Mouse (Mus musculus) CH12.LX (cell line): Measurements from ENCODE around the gene Gm49396. TPM values are rescaled to one million over a fixed set of nuclear protein-coding genes. Genes with fewer than 3 reads are reported as not detected.

Experiments used
- DNase-seq: peaks from one replicate; pipeline ENCODE4 v3.0.0-alpha.2; 2013; ENCODE audit errors: extremely low read depth
- H3K27ac ChIP-seq: 2 replicates; pipeline ENCODE4 v1.5.1; 2012; ENCODE audit warnings: low read depth, mild to moderate bottlenecking, control low read depth, moderate library complexity; ENCODE audit not compliant: insufficient read depth
- H3K27me3 ChIP-seq: replicated peaks from 2 replicates; pipeline ENCODE3; 2012; ENCODE audit warnings: inconsistent platforms
- H3K36me3 ChIP-seq, 2 experiments: replicated peaks in 1 of 2; 2 replicates each; pipeline versions ENCODE3 to v1.6.1; 2012; ENCODE audit warnings: inconsistent platforms in 1 of 2, low read length in 1 of 2, mild to moderate bottlenecking in 1 of 2, mixed read lengths in 1 of 2, moderate library complexity in 1 of 2; ENCODE audit not compliant: control insufficient read depth in 1 of 2, insufficient read depth in 1 of 2
- H3K4me1 ChIP-seq, 2 experiments: 2 replicates each; pipeline ENCODE4 v1.6.1; 2012; ENCODE audit warnings: inconsistent platforms in 1 of 2, moderate library complexity in 1 of 2; ENCODE audit not compliant: insufficient read depth in 2 of 2, control insufficient read depth in 1 of 2
- H3K4me2 ChIP-seq: 2 replicates; pipeline ENCODE4 v1.6.1; 2012; ENCODE audit warnings: low read depth, mild to moderate bottlenecking, control low read depth; ENCODE audit not compliant: poor library complexity, insufficient read depth, severe bottlenecking
- H3K4me3 ChIP-seq, 3 experiments: fragments of 150-350 bp in 1 of 3; sonication (generic) in 1 of 3; replicated peaks in 1 of 3; 2 replicates each; pipeline versions ENCODE3 to v1.5.1; 2011 to 2012; ENCODE audit warnings: low read depth in 2 of 3, low read length in 2 of 3, mild to moderate bottlenecking in 2 of 3, moderate library complexity in 2 of 3, control low read depth in 1 of 3, improper control_type of control experiment in 1 of 3, inconsistent platforms in 1 of 3, mixed read lengths in 1 of 3; ENCODE audit not compliant: poor library complexity in 1 of 3
- H3K79me2 ChIP-seq: replicated peaks from 2 replicates; pipeline ENCODE4 v1.6.1; 2012; ENCODE audit warnings: mild to moderate bottlenecking, moderate library complexity; ENCODE audit not compliant: control insufficient read depth, poor library complexity, insufficient read depth, severe bottlenecking; ENCODE audit errors: extremely low read depth
- H3K9ac ChIP-seq: 2 replicates; pipeline ENCODE4 v1.6.1; 2012; ENCODE audit warnings: low read depth, mild to moderate bottlenecking, control low read depth, moderate library complexity; ENCODE audit not compliant: insufficient read depth
- H3K9me3 ChIP-seq: replicated peaks from 2 replicates; pipeline ENCODE3; 2012; ENCODE audit warnings: low read length, inconsistent platforms, mixed read lengths
- CHD2 ChIP-seq: IDR thresholded peaks from 2 replicates; pipeline ENCODE4 v1.6.1; 2011; ENCODE audit warnings: low read length, improper control_type of control experiment
- ELF1 ChIP-seq: IDR thresholded peaks from 2 replicates; pipeline ENCODE4 v1.6.1; 2014; ENCODE audit warnings: low read depth, mild to moderate bottlenecking, inconsistent platforms, low read length, improper control_type of control experiment
- EP300 ChIP-seq: IDR thresholded peaks from 2 replicates; pipeline ENCODE4 v1.6.1; 2011; ENCODE audit warnings: low read length, improper control_type of control experiment
- HCFC1 ChIP-seq: IDR thresholded peaks from 2 replicates; pipeline ENCODE4 v1.6.1; 2012; ENCODE audit warnings: low read depth, mild to moderate bottlenecking, inconsistent platforms, low read length, improper control_type of control experiment
- JUN ChIP-seq: IDR thresholded peaks from 2 replicates; pipeline ENCODE4 v1.6.1; 2011; ENCODE audit warnings: low read depth, mild to moderate bottlenecking, low read length, improper control_type of control experiment, moderate library complexity; ENCODE audit not compliant: insufficient read depth
- MAFK ChIP-seq: IDR thresholded peaks from 2 replicates; pipeline ENCODE4 v1.6.1; 2011; ENCODE audit warnings: low read length, improper control_type of control experiment; ENCODE audit not compliant: insufficient replicate concordance
- MAX ChIP-seq: IDR thresholded peaks from 2 replicates; pipeline ENCODE4 v1.6.1; 2011; ENCODE audit warnings: low read length, improper control_type of control experiment
- NRF1 ChIP-seq: IDR thresholded peaks from 2 replicates; pipeline ENCODE4 v1.6.1; 2014; ENCODE audit warnings: low read depth, mild to moderate bottlenecking, inconsistent platforms, low read length, improper control_type of control experiment, moderate library complexity
- POLR2AphosphoS2 ChIP-seq: IDR thresholded peaks from 2 replicates; pipeline ENCODE4 v1.6.1; 2011; ENCODE audit warnings: low read depth, low read length, improper control_type of control experiment
- RCOR1 ChIP-seq: conservative IDR thresholded peaks from 2 replicates; pipeline ENCODE4 v1.6.1; 2012; ENCODE audit warnings: low read depth, mild to moderate bottlenecking, inconsistent platforms, low read length, improper control_type of control experiment
- SMC3 ChIP-seq: IDR thresholded peaks from 2 replicates; pipeline ENCODE4 v1.6.1; 2011; ENCODE audit warnings: low read depth, low read length, improper control_type of control experiment
- TCF12 ChIP-seq: IDR thresholded peaks from 2 replicates; pipeline ENCODE4 v1.6.1; 2014; ENCODE audit warnings: low read depth, mild to moderate bottlenecking, inconsistent platforms, low read length, improper control_type of control experiment
- UBTF ChIP-seq: IDR thresholded peaks from 2 replicates; pipeline ENCODE4 v1.6.1; 2012; ENCODE audit warnings: low read depth, mild to moderate bottlenecking, inconsistent platforms, low read length, improper control_type of control experiment, moderate library complexity
- USF1 ChIP-seq: IDR thresholded peaks from 2 replicates; pipeline ENCODE4 v1.6.1; 2014; ENCODE audit warnings: low read depth, mild to moderate bottlenecking, inconsistent platforms, low read length, improper control_type of control experiment
- ZC3H11A ChIP-seq: IDR thresholded peaks from 2 replicates; pipeline ENCODE4 v1.6.1; 2012; ENCODE audit warnings: low read depth, mild to moderate bottlenecking, inconsistent platforms, low read length, improper control_type of control experiment
- ZKSCAN1 ChIP-seq: IDR thresholded peaks from 2 replicates; pipeline ENCODE4 v1.6.1; 2012; ENCODE audit warnings: low read depth, inconsistent platforms, low read length, improper control_type of control experiment, borderline replicate concordance
- ZMIZ1 ChIP-seq: IDR thresholded peaks from 2 replicates; pipeline ENCODE4 v1.6.1; 2012; ENCODE audit warnings: low read depth, mild to moderate bottlenecking, inconsistent platforms, low read length, improper control_type of control experiment
- dilution Hi-C: fragments of 300-500 bp; cut with MboI; formaldehyde crosslinking; loops from 2 replicates; pipeline ENCODE4 v1.14.3; 2020; ENCODE audit warnings: low sequenced_read_pairs; ENCODE audit not compliant: extremely low pct_unique_long_range_greater_than_20kb, extremely low pct_ligation_motif_present
- in situ Hi-C: fragments of 300-500 bp; cut with MboI; formaldehyde crosslinking; loops from 3 replicates; pipeline ENCODE4 v1.14.3; 2019; ENCODE audit warnings: low sequenced_read_pairs, low pct_ligation_motif_present, low pct_unique_long_range_greater_than_20kb, mixed read lengths
- polyA plus RNA-seq: library from polyadenylated mRNA; unstranded; fragments of >175 nt; gene quantifications from 2 replicates; pipeline ENCODE4 v1.2.1, GENCODE M21; 2012; ENCODE audit warnings: low read depth; ENCODE audit not compliant: insufficient read length
- total RNA-seq, 2 experiments: library from RNA; depleted of rRNA; stranded (reverse); fragments of 300-350 nt in 1 of 2; fragments of >200 nt in 1 of 2; gene quantifications; 2 replicates each; pipeline ENCODE4 v1.2.3; 2012 to 2014

Gm49396 gene
- total and polyA plus RNA-seq, 3 experiments: 1.9 to 3.3 (median 2.7) TPM

DNA sequence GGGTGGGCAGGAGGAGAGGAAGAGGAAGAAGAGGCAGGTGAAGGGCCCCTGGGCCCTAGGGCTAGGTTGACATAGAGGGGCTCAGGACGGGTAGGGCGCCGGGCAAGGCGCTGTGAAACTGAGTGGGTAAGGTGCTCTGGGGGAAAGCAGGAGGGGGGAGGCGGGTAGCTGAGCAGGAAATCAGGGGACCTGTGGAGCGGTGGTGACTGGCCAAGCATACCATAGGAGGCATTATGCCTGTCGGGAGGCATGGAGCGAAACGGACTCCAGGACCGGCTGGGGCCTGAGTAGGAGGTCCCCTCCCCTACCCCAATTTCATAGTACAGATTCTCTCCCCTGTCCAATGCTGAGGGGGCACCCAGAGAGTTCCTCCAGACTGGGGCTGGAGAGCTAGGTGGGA, 40.3 kb upstream of the Gm49396 start:
- DNase-seq: no peak
- Histone ChIP-seq H3K4me2 (no peak overlapping the region), H3K27ac (no peak overlapping the region), H3K36me3 (peaks cover 9 to 52% of the 10 kb centered on the region in 2 experiments), H3K9ac (no peak overlapping the region), H3K27me3 (no peaks in the 10 kb centered on the region), H3K4me1 (peaks cover 10 to 18% of the 10 kb centered on the region in 2 experiments), H3K4me3 (no peak overlapping the region), H3K9me3 (no peaks in the 10 kb centered on the region), H3K79me2 (no peaks in the 10 kb centered on the region)
- dilution Hi-C loops (no loop called here), in situ Hi-C loops (no loop called here)
- TF ChIP-seq CHD2 (no peak), UBTF (no peak), RCOR1 (no peak), POLR2AphosphoS2 (no peak), JUN (no peak), ZMIZ1 (no peak), EP300 (no peak), NRF1 (no peak), USF1 (no peak)

DNA sequence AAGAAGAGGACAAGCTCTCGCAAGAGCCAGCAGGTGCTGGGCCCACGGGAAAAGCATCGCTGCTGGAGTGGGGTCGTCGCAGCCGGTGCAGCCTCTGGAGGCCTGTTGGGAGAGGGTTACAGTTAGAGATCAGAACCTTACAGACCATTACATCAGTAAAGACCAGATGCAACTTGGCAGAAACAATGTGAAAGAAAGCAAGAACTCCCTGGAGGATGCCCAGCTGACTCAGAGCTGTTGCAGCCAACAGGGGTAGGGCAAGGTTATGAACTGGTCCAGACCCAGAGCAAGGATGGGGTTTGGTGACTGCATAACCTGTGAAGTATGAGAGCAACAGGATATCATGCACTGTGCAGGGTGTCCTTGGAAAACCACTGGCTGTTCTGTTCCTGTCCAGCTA, 38.7 kb upstream of the Gm49396 start:
- Histone ChIP-seq H3K27me3 (no peaks in the 10 kb centered on the region), H3K4me1 (peaks cover 10 to 16% of the 10 kb centered on the region in 2 experiments), H3K9me3 (no peaks in the 10 kb centered on the region), H3K79me2 (no peaks in the 10 kb centered on the region), H3K36me3 (peaks cover 21 to 68% of the 10 kb centered on the region in 2 experiments), H3K27ac (peak overlapping the region; percentile 83), H3K9ac (no peak overlapping the region), H3K4me2 (no peak overlapping the region), H3K4me3 (peak overlapping the region in 1 of 3 experiments; percentile 28)
- in situ Hi-C loops: no loop called here
- TF ChIP-seq ZMIZ1 (no peak), MAFK (no peak), ZKSCAN1 (no peak), CHD2 (no peak), TCF12 (no peak), NRF1 (no peak), SMC3 (no peak), ELF1 (no peak), ZC3H11A (no peak), HCFC1 (no peak), MAX (no peak)
- dilution Hi-C loops: no loop called here
- peak; percentile 14 for DNase-seq
